Mouse (Mus musculus) gastrocnemius, adult 2 months (tissue): ENCODE results near the gene Fam234b. TPM values are rescaled to one million over a fixed set of nuclear protein-coding genes. Genes with fewer than 3 reads are reported as not detected.

ENCODE experiments used
- DNase-seq: peaks from one replicate; pipeline ENCODE4 v3.0.0; 2022
- H3K27ac ChIP-seq: fragments of 200-600 bp; 2 replicates; pipeline ENCODE4 v1.8.1; 2022; ENCODE audit warnings: mild to moderate bottlenecking
- H3K4me3 ChIP-seq: fragments of 200-600 bp; 2 replicates; pipeline ENCODE4 v1.8.1; 2022; ENCODE audit warnings: mild to moderate bottlenecking, moderate library complexity
- CTCF ChIP-seq: fragments of 200-600 bp; IDR thresholded peaks from 2 replicates; pipeline ENCODE4 v1.8.1; 2022; ENCODE audit warnings: antibody characterized with exemption, mild to moderate bottlenecking, moderate library complexity
- intact Hi-C: fragments of 180-260 bp; cut with DNase I; formaldehyde crosslinking; loops from one replicate; pipeline ENCODE4 v1.15.1; 2025
- long read RNA-seq, 2 experiments: library from polyadenylated mRNA; stranded (forward); transcript quantifications; one replicate each; pipeline ENCODE4 v2.0.0; 2021
- total RNA-seq, 2 experiments: library from RNA; stranded (reverse); gene quantifications; 2 replicates each; pipeline ENCODE4 v1.2.3; 2021

Gene Fam234b
- 1 to 10 TPM; 2.7 to 3.8 TPM for total RNA-seq
- long read RNA-seq, experiment 1, full-length matches to known transcripts: 3 of 5 reads
- long read RNA-seq, experiment 1, partial matches to known transcripts: 2 of 5 reads
- long read RNA-seq, experiment 1, other reads (novel, unspliced or antisense): 0 of 5 reads
- long read RNA-seq, experiment 2, full-length matches to known transcripts: 3 of 3 reads
- long read RNA-seq, experiment 2, partial matches to known transcripts: 0 of 3 reads
- long read RNA-seq, experiment 2, other reads (novel, unspliced or antisense): 0 of 3 reads

DNA sequence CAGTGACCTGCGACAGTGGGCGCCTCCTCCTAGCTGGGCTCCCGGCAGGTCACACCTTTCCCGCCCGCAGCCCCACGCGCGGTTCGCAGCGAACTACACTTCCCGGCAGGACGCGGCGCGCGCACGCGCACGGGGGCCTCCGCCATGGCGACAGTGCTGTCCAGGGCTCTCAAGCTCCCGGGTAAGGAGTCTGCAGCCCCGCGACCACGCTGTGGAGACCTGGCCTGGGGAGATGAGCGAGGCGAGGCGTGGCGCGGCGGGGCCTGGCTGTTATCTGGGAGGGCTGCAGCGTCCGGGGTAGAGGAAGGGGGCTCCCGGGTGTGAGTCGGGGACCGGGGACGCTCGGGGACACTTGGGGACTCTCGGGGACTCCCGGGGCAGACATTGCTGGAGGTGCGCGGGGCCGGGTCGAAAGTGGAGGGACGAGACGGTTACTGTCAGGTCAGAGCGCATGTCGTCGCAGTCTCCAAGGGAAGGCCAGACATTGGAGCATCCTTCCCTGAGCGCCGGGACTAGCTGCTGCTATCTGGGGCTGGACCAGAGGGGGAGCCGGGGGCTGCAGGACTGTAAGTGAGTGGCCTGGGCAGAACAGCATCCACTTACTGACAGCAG is at the start of gene Fam234b, which contains the start of gene Hebp1:
Gene Fam234b (plus strand): TSS at position 57 of the 612 bp plus-strand sequence.
Gene Hebp1 (minus strand): TSS at position 102 of the 612 bp plus-strand sequence.
- intact Hi-C loops: no loop called here
- peak within 1 kb of the TSS; percentile 76 for H3K27ac ChIP-seq
- H3K4me3 ChIP-seq: peak within 1 kb of the TSS; percentile 96
- TF ChIP-seq CTCF: no peak
- peak; percentile 90 for DNase-seq

- Histone ChIP-seq H3K27ac (no peak overlapping the region), H3K4me3 (no peak overlapping the region)
- peak; percentile 80 for TF ChIP-seq CTCF
- intact Hi-C loops: loop anchor here (5.0 to 10.0 kb wide), 2 partner anchors 99 to 226 kb away; no protein-coding TSS in a partner anchor
- no peak for DNase-seq
Observed at GRCm38 (mm10) chr6:135148506-135148905, 49.3 kb upstream of the Fam234b start.

GRCm38 (mm10) chr6:135149175-135149574 is 48.6 kb upstream of the Fam234b start:
- TF ChIP-seq CTCF: no peak
- intact Hi-C loops: loop anchor here (5.0 to 10.0 kb wide), 2 partner anchors 98 to 226 kb away; no protein-coding TSS in a partner anchor
- no peak for DNase-seq
- no peak overlapping the region for H3K4me3 ChIP-seq
- H3K27ac ChIP-seq: no peak overlapping the region

DNA sequence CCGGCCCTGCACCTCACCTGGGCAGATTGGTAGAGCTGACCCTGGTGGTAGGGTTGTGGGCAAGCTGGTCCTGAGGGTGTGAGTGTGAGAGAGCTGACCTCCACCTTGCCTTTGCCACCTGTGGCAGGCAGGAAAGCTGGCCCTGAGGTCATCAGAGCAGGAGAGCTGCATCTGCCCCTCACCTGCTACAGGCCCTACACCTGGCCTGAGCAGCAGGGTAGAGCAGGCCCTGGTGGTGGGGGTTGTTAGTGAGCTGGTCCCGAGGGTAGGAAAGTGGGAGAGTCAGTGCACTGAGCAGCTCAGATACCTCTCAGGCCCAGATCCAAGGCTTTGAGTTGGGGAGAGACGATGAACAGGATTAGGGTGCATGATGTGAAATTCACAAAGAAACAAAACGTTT is 48.1 kb upstream of the Fam234b start:
- Histone ChIP-seq H3K27ac (no peak overlapping the region), H3K4me3 (no peak overlapping the region)
- no peak for DNase-seq
- TF ChIP-seq CTCF: no peak
- intact Hi-C loops: loop anchor here (5.0 to 10.0 kb wide), 3 partner anchors 98 to 253 kb away; no protein-coding TSS in a partner anchor

GRCm38 (mm10) chr6:135150311-135150710 is 47.5 kb upstream of the Fam234b start:
- TF ChIP-seq CTCF: peak; percentile 40
- H3K4me3 ChIP-seq: no peak overlapping the region
- intact Hi-C loops: loop anchor here (5.0 kb wide), 1 partner anchor 252 kb away; no protein-coding TSS in a partner anchor
- DNase-seq: no peak
- no peak overlapping the region for H3K27ac ChIP-seq

DNA sequence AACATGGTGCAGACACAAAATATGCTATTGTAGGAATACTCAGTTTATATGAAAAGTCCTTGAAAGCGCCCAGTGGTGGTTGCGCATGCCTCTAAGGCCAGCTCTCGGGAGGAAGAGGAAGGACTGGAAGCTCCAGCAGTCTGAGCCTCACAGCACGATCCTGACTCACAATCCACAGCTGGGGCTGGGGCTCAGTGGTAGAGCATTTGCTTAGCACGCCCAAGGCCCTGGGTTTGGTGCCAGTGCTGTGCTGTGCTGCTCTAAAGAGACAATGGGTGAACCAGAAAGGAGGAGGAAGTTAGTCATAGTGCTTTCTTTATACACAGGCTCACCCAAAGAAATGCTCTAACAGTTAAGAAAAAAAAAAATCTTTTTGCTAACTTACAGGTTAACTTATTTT is 44.1 kb upstream of the Fam234b start:
- TF ChIP-seq CTCF: no peak
- no peak for DNase-seq
- no peak overlapping the region for H3K27ac ChIP-seq
- intact Hi-C loops: loop anchor here (5.0 kb wide), 1 partner anchor 249 kb away; no protein-coding TSS in a partner anchor
- no peak overlapping the region for H3K4me3 ChIP-seq

DNA sequence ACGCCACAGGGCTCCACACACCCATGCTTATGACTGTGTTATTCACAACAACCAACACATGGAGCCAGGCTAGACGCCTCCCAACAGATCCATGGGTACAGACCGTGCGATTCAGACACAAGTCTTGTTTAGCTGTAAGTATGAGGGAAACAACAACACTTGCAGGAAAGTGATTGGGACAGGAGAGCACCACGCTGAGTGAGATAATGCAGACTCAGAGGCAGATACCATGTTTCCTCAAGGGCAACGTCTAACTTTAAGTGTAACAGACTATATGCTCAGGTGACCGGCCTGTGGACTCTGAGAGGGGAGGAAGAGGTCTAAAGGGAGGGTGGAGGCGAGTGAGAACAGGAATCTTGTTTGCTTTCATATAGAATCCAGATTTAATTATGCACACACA is 41.2 kb upstream of the Fam234b start:
- intact Hi-C loops: no loop called here
- no peak for TF ChIP-seq CTCF

DNA sequence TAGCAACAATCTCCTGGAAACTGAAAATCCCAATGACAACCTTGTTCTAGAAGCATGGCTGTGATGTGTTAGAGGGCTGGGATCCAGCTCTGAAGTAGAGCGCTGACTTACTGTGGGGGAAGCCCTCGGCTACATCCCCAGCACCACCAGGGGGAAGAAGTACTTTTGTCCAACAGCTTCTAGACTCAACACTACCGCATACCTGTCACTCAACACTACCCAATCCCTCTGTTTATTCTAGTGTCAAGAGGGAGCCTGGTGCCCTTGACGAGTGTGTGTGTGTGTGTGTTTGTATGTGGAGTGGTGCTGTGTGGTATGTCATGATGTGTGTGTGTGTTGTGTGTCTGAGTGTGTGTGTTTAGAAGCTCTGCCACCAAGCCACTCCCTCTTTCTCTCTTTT is 40.3 kb upstream of the Fam234b start:
- no peak for DNase-seq
- TF ChIP-seq CTCF: no peak
- intact Hi-C loops: no loop called here

More for the DNA sequence above, 41.2 kb upstream of the Fam234b start:
- no peak for DNase-seq
- Histone ChIP-seq H3K4me3 (no peak overlapping the region), H3K27ac (no peak overlapping the region)

GRCm38 (mm10) chr6:135158509-135158908 is 39.3 kb upstream of the Fam234b start:
- intact Hi-C loops: no loop called here
- H3K4me3 ChIP-seq: no peak overlapping the region
- H3K27ac ChIP-seq: no peak overlapping the region
- no peak for TF ChIP-seq CTCF
- DNase-seq: no peak

More for the DNA sequence above, 40.3 kb upstream of the Fam234b start:
- H3K27ac ChIP-seq: no peak overlapping the region
- no peak overlapping the region for H3K4me3 ChIP-seq

- no peak for TF ChIP-seq CTCF
- Histone ChIP-seq H3K27ac (no peak overlapping the region), H3K4me3 (no peak overlapping the region)
- intact Hi-C loops: no loop called here
- no peak for DNase-seq
Observed at GRCm38 (mm10) chr6:135161356-135161755, 36.4 kb upstream of the Fam234b start.

- Histone ChIP-seq H3K27ac (no peak overlapping the region), H3K4me3 (no peak overlapping the region)
- intact Hi-C loops: no loop called here
- TF ChIP-seq CTCF: no peak
- no peak for DNase-seq
Observed at GRCm38 (mm10) chr6:135162311-135162710, 35.5 kb upstream of the Fam234b start.

- DNase-seq: no peak
- H3K27ac ChIP-seq: no peak overlapping the region
- intact Hi-C loops: no loop called here
Observed at GRCm38 (mm10) chr6:135162861-135163260, 34.9 kb upstream of the Fam234b start.

DNA sequence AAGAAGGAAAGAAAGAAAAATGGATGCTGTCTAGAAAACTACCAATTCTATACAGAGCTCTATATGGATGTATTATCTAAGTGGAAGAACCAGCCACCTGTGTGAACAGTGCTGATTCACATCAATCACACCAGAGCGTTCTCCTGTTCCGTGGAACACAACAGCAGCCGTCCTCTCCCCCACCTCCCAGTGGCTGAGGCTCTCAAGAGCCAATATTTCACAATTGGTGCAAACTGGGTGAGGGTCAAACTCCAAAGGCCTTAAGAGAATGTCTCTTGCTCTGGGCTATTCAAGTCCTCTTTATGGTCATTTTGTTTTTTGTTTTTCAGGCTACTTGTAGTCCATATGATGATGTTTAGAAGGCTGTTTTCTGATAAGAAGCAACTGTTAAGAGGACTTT is 32.6 kb upstream of the Fam234b start:
- intact Hi-C loops: no loop called here
- no peak for DNase-seq
- Histone ChIP-seq H3K4me3 (no peak overlapping the region), H3K27ac (no peak overlapping the region)
- no peak for TF ChIP-seq CTCF

More at GRCm38 (mm10) chr6:135162861-135163260, 34.9 kb upstream of the Fam234b start:
- no peak overlapping the region for H3K4me3 ChIP-seq
- TF ChIP-seq CTCF: no peak
